Mouse (Mus musculus) brain, embryonic 14.5 days (tissue): ENCODE results near the gene Tspan15. TPM values are rescaled to one million over a fixed set of nuclear protein-coding genes. Genes with fewer than 3 reads are reported as not detected.

ENCODE experiments used
- DNase-seq: peaks from one replicate; pipeline ENCODE4 v3.0.0-alpha.2; 2011; ENCODE audit warnings: low read depth
- CTCF ChIP-seq: fragments of 200-500 bp; IDR thresholded peaks from 2 replicates; pipeline ENCODE4 v1.5.1; 2012; ENCODE audit warnings: inconsistent platforms, mild to moderate bottlenecking, moderate library complexity, borderline replicate concordance; ENCODE audit not compliant: insufficient read depth, insufficient read length; ENCODE audit errors: extremely low read depth
- POLR2A ChIP-seq: fragments of 200-500 bp; IDR thresholded peaks from 2 replicates; pipeline ENCODE4 v1.6.1; 2012; ENCODE audit warnings: mild to moderate bottlenecking, inconsistent platforms, borderline replicate concordance; ENCODE audit not compliant: poor library complexity, insufficient read depth, insufficient read length, severe bottlenecking; ENCODE audit errors: extremely low read depth
- polyA plus RNA-seq: library from polyadenylated mRNA; depleted of rRNA; stranded (reverse); fragments of >200 nt; gene quantifications from 2 replicates; pipeline ENCODE4 v1.2.3, GENCODE M21; 2012

Gene Tspan15
- polyA plus RNA-seq, 1 experiment, result 18.6 TPM

GRCm38 (mm10) chr10:62198891-62199290 lies 32.2 kb downstream of the Tspan15 start:
- TF ChIP-seq CTCF, result no peak
- TF ChIP-seq POLR2A, result no peak
- DNase-seq, result no peak

DNA sequence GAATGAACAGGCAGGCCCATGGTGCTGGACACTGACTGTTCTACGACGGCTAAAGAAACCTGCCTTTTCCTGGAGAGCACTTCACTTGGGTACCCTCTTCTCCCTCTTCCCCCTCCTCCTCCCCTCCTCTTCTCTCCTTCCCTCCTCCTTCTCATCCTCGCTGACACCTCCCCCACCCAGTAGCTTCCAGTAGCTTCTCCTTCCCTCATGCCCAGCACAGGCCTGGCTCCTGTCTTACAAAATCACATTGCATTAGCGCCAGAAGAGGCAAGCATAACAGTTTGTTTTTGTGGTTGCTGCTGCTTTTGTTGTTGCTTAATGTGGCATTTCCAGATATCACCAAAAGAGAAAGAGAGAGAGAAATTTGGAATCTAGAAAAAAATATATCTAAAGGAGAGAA lies 33.6 kb downstream of the Tspan15 start:
- TF ChIP-seq POLR2A, result no peak
- no peak for TF ChIP-seq CTCF
- no peak for DNase-seq

DNA sequence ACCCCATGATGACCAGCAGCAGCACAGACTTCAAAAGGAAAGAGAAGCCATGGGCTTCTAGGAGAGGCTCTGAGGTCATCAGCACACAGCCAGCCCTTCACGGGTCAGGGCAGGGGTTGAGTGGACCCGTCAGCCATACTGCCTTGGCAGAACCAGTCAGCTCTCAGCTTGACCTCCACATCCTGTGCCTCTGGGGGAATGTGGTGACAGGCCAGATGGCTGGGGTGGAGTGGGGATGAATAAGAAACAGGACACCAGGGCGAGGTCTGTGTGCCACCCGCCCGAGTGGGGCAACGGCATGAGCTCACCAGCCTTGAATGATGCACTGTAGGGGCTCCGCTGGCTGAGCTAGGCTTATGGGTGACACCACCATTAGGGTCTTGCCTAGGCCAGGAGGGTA lies 35.7 kb downstream of the Tspan15 start:
- DNase-seq, result no peak
- TF ChIP-seq POLR2A (no peak), CTCF (no peak)

DNA sequence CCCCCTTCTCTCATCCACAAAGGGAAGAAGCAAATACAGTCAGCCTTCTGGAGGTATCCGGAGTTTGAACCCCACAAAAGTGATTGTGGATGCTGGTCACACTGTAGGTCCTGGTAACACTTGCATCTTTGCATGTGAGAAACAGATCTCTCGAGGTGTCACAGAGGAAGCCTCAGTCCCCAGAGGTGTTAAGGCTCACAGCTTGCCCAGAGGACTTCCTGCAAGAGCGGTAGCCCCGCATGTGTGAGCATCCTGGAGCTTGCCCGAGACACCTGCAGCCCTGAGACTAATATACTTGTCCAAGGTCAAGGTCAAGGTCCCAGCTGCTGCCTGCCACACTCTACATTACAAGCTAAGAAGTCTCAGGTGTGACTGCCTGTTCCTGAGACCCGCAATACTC lies 36.1 kb downstream of the Tspan15 start:
- no peak for DNase-seq
- TF ChIP-seq POLR2A, result no peak
- TF ChIP-seq CTCF, result no peak

DNA sequence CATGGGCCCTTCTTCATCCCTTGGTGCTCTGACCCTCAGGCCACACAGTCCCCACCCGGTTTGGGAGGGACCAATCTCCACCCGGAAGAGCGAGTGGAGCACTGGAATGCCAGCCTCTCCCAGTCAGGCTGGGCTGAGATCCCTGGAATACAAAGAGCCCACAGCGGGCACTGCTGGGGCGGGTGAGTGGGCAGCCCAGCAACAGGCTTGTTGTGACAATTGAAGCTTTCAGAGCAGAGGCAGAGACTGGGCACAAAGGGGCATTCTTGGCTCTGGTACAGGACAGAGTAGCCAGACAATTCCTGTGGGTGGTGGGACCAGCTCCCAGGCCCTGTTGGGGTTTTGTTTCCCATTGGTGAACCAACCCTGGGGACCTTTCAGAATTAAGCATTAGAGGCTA lies 36.6 kb downstream of the Tspan15 start:
- DNase-seq, result peak; percentile 92
- TF ChIP-seq CTCF, result no peak
- no peak for TF ChIP-seq POLR2A

DNA sequence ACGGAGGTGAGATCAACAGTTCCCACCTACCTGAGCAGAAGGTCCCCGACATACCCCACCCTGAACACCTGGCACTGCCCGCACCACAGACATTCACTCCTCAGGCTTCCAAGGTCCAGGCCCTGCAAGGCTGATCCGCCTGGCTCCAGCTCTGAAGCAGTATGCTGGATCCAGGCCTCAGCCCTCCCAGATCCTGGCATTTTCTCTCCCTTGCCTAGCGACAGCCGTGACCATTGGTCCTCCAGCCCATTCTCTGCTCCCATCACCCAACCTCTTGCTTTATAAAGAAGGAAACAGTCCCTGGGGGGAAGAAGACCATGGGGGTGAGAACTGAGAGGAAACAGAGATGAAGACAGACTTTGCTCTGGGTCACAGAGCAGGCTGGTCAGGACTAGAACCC lies 37.0 kb downstream of the Tspan15 start:
- TF ChIP-seq POLR2A (no peak), CTCF (no peak)
- DNase-seq, result peak; percentile 61

GRCm38 (mm10) chr10:62192701-62193157 lies 38.3 kb downstream of the Tspan15 start:
- TF ChIP-seq CTCF (no peak), POLR2A (no peak)
- peak; percentile 83 for DNase-seq

DNA sequence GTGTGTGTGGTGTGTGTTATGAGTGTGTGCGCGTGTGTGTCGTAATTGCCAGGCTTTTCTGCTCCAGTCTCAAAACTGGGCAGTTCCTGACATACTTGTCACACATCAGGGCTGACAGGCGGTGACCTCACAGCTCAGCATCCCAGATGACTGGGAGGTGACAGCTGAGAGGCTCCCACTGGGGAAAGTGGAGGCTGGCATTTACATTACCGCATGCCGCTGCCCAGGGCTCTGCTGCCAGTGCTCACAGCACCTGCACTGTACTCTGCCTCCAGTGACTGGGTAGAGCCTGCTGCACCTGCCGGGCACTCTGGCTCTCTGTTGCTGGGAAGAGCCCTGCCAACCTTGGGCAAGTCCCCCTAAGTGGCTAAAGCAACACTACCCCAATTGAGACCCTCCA lies 40.2 kb downstream of the Tspan15 start:
- TF ChIP-seq CTCF, result no peak
- TF ChIP-seq POLR2A, result no peak
- no peak for DNase-seq

DNA sequence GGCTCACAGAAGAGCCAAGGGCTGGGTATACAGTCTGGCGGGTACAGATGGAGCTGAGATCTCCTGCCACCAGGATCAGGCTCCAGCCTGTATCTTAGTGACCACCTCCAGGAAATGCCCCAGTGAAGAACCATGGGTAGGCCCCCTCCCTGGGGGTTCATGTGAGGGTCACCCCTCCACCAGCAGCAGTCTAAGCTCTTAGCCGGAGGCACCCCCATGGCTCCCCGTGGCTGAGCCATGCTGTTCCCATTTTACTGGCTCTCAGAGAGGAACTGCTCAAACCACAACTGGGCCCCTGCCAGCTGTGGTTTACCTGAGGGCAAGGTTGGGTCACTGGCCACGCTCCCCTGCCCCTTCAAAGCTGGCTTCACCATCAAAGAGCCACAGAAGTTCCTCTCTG lies 41.1 kb downstream of the Tspan15 start:
- DNase-seq, result no peak
- TF ChIP-seq CTCF (no peak), POLR2A (no peak)

DNA sequence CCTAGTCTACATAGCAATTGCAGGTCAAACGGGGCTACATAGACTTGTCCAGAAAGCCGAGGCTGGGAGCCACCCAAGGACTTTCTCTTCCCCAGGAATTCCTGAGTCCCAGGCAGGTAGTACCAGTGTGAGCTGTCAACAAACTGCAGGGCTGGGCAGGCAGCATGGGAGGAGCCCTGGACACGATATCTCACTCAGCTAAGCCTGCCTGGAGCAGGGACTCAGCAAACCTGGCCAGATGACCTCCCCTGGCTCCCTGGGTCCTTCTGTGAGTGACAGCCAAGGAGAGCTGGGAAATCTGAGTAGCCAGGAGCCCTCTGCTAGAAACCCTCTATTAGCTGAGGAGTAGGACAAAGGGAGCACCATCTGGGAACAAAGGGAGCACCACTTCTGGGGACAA lies 41.7 kb downstream of the Tspan15 start:
- TF ChIP-seq POLR2A, result no peak
- TF ChIP-seq CTCF, result no peak
- no peak for DNase-seq

- DNase-seq, result peak; percentile 79
- TF ChIP-seq POLR2A, result no peak
- peak; percentile 96 for TF ChIP-seq CTCF
Observed at GRCm38 (mm10) chr10:62186882-62187281, 44.2 kb downstream of the Tspan15 start.

GRCm38 (mm10) chr10:62183053-62183452 lies 48.0 kb downstream of the Tspan15 start:
- DNase-seq, result peak; percentile 97
- TF ChIP-seq CTCF (peak; percentile 100), POLR2A (no peak)
